Mouse (Mus musculus): ENCODE measurements around the gene Gck.
"Not testable (repeated sequence)": the region's sequence is repeated elsewhere in the genome, so short reads cannot be mapped to it uniquely, and the experiment has no call there.

The Gck gene

DNA sequence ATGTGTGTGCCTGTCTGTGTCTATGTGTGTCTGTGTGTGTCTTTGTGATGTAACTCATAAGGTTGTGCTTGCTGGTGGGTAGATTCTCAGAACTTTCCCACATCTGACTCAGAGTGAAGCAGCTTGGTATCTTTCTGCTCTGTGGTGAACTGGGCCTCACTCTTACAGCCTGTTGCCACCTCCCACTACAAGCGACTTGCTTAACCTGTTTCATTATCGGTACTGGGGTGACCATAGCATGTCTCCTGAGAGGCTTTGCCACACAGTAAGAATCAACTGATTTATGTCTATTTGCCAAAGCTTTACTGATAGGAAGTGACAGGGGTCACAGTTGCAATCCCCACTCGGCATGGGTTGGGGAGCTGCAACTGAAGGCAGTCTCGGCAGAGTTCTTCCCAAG is 41.2 kb downstream of the Gck start:
- no peak for DNase-seq (ENCODE audit: low spot score in 2 of 2)

DNA sequence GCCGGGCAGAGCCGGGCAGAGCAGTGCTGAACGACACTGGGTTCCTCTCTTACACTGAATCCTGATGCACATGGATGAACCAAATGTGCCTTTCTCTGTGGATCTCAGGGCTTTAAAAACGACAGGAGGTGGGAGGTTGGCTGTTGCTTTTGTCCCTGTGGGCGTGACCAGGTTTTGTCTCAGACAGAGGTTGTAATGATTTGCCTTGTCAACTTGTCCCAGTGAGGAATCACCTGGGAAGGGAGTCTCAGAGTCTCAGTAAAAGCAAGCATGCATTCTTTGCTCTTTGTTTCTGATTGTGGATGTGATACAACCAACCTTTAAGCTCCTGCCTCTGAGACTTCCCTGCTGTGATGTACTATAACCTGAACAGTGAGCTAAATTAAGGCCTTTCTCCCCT is 42.8 kb downstream of the Gck start:
- DNase-seq (ENCODE audit: low spot score in 2 of 2) = no peak

DNA sequence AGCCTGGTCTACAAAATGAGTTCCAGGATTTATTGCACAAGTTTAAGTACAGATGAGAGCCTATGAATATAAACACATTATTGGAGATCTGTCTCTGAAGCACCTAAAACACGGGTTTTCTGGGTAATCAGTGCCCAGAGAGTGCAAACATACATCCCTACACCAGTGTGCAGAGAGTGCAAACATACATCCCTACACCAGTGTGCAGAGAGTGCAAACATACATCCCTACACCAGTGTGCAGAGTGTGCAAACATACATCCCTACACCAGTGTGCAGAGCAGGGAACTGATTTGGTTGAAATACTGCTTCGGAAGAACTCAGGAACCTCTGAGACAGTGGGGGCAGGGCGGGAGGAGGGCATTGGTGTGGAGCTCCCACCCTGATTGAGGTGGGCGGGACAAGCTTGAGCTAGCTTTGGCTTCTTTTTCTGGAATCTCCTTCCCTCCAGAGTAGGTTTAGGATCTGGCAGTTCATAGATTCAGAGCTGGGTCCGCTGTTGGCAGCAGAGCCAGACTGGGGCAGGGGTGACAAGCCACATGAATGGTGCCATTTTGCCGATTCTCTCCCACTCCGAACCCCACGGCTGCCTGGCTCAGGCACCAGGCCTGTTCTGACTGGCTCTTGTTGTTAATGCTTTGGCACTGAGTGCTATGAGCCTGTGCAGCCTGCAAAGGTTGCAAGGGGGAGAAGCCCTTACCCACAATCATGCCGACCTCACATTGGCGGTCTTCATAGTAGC is 43.9 kb downstream of the Gck start:
- DNase-seq (ENCODE audit: low spot score in 2 of 2) = no peak

DNA sequence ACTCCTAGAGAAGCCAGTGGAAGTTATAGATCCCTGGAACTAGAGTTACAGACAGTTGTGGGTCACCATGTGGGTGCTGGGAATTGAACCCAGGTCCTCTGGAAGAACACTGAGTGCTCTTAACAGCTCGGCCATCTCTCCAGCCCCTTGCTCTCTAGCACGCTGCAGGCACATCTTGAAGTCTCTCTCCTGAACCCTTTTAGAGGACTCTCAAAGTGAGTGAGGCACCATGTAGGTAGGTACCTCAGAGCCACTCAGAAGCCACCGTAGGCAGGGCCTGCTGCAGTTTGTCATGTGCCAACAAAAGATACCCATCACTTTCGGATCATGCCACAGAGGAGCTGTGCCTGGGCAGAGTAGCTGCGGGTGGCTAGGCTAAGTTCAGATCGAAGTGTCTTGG is 45.0 kb downstream of the Gck start:
- DNase-seq (ENCODE audit: low spot score in 2 of 2) = no peak

DNA sequence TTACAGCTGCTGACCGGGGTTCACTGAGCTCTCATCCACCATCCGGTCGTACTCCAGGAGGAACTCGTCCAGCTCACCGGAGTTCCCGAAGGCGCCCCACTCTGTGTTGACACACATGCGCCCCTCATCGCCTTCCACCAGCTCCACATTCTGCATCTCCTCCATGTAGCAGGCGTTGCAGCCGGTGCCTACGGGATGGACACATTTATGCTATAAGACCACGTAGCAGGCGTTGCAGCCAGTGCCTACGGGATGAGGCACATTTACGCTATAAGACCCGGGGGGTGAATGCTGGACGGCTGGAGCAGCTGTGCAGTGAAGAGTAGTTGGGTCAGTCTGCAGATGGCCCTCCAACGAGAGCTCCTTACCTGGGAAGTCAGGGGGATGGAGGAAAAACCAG is 45.5 kb downstream of the Gck start:
- no peak for DNase-seq (ENCODE audit: low spot score in 2 of 2)

DNA sequence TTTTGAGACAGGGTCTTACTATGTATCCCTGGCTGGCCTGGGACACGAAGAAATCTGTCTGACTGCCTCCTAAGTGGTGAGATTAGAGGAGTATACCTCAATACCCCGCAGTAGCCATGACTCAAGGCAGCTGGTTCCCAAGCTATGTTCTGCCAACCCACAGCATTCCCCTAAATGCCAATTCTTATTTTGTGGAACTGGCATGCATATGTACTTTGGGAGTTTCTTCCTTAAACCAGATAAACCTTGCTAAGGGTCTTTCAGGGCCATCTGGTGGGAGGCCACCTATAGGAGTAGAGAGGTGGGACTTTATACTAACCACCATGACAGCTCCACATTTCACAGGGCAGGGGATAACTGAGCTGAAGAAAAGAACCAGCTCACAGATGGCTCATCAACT is 46.0 kb downstream of the Gck start:
- DNase-seq (ENCODE audit: low spot score in 2 of 2) = no peak

DNA sequence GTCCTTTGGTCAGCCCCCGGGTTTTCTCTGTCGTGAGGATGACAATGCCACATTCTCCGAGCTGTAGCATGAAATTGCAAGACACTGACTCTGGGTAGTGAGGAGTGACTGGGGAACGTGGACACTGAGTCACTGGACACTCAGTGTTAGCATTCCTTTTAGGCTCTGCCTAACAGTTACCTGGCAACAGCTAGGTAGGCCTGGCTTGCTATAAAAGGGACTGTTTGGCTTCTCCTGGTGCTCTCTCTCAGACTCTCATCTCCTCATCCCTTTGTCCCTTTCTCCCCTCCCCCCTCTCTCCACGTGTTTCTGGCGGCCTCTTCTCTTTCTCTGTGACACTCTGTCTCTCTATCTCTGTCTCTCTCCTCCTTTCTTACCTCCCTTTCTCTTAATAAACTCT is 47.5 kb downstream of the Gck start:
- DNase-seq (ENCODE audit: low spot score in 2 of 2) = no peak

DNA sequence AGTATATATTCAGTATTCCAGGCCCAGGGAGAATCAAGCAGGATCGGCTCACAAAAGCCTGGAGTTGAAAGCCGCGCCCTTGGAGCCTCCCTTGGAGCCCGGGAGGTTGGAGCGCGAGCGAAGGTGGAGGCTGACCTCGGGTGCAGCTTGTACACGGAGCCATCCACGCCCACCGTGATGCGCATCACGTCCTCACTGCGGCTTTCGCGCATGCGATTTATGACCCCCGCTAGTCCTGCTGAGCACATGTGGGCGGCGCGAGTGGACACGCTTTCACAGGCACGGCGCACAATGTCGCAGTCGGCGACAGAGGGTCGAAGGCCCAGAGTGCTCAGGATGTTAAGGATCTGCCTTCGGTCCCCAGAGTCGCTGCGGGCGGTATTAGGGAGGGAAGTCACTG is 47.9 kb downstream of the Gck start:
- DNase-seq (ENCODE audit: low spot score in 2 of 2) = no peak

DNA sequence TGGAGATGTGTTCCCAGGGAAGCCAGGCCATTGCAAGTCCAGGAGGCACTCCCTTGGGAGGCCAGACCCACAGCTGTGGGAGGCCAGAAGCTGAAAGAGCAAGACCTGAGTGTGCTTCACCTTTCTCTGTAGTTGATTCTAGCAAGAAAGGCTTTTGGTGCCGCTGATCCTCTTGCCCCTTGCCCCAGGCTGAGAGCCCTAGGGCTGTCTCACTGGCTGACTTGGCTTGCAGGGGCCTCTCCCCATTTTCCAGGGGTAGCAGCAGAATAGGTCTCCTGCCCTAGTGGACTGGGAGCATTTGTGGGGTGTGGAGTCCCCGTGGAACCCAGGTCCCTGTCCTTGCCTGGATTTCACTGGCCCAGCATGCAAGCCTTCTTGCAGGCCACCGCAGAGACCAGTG is 48.6 kb downstream of the Gck start:
- DNase-seq (ENCODE audit: low spot score in 2 of 2) = no peak

DNA sequence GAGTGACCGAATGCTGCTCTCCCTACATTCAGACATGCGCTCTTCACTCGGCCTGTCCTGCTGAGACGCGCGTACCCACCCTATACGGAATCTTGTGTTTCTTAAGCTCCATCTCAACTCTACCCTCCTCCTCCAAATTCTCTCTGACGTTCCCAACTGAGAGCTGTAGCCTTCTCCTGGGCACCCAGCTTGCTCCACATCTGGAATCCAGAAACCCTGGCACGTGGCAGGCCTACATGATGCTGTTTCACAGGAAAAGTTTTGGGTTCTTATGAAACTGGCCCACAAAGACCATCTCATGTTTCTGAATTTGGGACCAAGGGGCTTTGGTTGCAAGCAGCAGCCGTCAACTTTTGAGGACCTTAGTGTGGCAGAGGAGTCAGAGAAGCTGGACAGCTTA is 50.6 kb downstream of the Gck start:
- DNase-seq (ENCODE audit: low spot score in 2 of 2) = no peak

DNA sequence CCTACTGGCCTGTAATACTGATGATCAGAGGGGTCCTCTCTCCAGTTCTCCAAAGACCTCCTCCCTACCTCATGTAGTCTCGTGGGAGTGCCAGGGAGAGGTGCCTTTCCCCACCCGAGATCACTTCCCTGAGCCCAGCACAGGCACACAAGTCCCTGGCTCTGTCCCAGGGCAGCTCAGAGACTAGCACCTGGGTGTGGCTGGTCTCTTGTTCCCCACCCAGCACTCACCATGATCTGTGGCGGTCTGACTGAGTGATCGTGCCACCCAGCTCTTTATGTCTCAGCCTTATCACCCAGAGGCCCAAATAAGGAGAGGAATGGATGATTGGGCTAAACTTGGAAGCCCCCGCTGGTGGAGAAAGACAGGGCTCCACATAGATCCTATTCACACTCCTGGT is 51.4 kb downstream of the Gck start, which contains the start of gene Myl7:
Gene Myl7, minus strand, starts transcription at position 252 of the 400 bp plus-strand sequence.
- DNase-seq (ENCODE audit: low spot score in 2 of 2) = no peak

DNA sequence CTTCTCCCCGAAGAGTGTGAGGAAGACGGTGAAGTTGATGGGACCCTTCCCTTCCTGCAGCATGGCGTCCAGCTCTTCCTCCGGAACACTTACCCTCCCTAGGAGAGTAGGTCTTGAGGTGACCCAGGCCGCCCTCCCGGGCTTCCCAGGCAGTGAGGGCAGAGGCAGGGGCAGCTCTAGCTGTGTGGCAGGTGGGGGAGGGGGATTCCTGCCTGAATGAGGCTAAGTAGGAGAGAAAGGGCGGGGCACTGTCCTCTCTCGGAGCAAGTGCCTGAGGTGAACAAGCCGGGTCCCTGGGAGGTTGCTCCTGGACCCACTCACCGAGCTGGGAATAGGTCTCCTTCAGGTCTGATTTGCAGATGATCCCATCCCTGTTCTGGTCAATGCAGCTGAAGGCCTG is 52.0 kb downstream of the Gck start:
- no peak for DNase-seq (ENCODE audit: low spot score in 2 of 2)

DNA sequence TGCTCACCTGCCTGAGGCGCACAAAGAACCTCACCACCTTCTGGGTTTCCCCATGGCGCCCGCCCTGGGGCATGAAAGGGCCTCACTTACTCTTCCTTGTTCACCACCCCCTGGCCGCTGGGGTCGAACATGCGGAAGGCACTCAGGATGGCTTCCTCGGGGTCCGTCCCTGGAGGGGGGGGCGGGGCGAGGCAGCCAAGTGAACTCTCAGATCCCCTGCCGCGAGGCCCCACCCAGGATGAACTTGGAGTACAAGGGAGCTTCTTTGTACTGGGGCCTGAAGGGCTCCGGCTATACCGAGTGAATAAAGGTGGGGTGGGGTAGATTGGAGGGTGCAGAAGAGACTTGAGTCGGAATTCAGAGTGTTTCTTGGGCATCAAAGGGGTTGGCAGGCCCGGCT is 52.7 kb downstream of the Gck start:
- DNase-seq (ENCODE audit: low spot score in 2 of 2) = no peak

DNA sequence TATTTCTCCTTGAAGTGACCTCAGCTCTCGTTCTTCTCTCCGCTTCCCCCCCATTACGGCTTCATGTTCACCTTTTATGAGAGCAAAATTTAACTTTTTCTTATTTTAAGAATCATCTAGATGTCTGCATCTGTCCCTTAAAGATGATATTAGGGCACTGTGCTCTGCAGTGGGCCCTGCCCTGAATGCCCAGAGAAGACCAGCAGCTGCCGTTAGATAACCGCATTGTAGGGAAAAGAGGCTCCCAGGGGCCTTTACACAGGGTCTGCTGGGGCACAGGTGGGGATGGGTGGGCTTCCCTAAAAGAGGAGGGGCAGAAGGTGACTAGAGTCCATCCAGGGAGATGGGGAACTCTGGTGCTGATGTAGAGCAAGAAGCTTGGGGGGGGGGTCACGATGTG is 56.1 kb downstream of the Gck start:
- DNase-seq (ENCODE audit: low spot score in 2 of 2) = no peak

DNA sequence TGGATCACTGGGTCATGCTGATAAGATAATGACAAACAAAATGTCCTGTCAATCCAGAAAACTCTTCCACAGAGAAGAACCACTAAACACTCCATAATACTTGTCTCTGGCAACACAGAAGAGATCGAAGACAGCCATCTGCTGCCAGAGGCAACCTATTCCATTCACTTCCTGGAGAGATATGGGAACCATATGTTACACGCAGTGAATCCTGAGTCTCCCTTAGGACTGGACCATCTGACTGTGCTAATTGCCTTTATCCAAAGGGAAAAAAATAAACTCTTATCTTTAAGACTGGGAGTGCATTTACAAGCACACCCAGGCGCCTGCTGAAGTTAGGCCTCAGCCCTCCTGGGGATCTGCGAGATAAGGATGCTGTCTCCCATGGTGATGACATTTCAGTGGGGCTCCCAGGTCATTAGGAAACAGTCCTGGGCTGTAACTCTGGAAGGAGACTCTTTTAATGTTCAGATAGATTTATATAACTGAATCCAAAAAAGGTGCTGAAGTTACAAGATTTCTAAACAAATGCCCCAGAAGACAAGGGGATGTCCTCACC is 57.0 kb downstream of the Gck start:
- no peak for DNase-seq (ENCODE audit: low spot score in 2 of 2)

DNA sequence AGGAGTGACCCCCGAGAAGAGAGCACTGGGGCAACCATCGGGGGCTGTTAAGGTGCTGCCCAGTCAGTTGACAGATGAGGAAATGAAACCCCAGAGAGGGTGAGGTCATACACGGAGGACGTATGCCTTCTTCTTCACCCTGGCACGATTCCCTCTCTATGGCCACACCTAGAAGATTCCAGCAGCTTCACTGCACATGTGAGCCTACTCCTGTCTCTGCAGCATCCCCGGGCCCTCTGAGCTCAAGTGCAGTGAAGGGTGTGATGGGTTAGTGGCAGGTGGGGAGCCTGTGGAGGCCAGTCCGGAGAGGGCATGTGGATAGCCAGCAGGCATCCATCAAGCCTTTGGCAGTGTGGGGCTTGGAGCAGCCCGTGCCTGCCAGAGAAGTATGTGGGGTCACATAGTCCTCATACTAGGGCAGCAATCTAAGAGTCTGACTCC is 57.7 kb downstream of the Gck start:
- no peak for DNase-seq (ENCODE audit: low spot score in 2 of 2)

DNA sequence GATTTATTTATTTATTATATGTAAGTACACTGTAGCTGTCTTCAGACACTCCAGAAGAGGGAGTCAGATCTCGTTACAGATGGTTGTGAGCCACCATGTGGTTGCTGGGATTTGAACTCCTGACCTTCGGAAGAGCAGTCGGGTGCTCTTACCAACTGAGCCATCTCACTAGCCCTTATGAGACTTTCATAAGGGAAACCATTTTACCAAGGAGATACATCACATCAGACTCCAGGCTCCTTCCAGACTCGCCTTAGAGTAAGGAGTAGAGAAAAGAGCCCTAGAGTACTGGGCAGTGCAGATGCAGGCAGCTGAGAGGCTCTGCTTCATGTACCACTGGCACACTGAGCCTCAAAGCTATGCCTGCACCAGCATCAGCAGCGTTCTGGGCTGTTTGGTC is 61.3 kb downstream of the Gck start:
- not testable (repeated sequence) for DNase-seq (ENCODE audit: low spot score in 2 of 2)

DNA sequence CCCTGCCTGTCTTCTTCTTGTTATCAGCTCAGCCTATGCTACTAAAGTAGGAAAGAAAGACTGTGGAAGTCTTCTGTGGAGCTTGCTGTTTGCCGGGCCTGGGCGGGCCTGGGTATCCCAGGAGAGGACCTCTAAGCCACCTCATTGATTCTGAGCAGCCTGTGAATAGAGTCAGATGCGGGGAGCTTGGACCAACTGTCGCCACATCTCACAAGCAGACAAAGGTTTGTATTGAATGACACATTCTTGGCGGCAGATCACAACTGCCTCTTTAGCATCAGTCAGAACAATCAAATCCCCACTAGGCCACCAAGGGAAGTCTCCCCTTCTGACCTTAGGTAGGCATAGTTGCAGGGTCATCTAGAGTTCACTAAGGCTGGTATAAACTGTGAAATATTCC is 62.6 kb downstream of the Gck start:
- DNase-seq (ENCODE audit: low spot score in 2 of 2) = no peak

DNA sequence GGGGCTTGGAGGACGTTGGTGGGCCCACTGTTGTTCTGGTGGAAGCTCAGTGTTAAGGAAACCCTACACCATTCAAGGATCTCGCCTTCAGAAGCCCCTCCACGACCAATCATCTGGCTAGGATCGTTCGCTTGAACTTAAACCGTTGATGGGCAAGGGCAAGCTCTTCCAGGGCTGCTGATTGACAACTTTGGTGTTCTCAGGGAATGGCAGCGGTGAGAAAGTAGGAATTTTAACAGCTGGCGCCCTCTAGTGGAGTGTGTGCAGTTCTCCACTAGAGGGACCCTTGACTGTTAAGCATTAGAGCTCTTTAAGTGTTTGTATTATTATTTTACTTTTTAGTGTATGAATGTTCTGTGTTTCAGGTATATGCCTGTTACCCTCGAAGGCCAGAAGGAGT is 63.7 kb downstream of the Gck start:
- peak in 1 of 2 experiments; percentile 25 for DNase-seq (ENCODE audit: low spot score in 2 of 2)

DNA sequence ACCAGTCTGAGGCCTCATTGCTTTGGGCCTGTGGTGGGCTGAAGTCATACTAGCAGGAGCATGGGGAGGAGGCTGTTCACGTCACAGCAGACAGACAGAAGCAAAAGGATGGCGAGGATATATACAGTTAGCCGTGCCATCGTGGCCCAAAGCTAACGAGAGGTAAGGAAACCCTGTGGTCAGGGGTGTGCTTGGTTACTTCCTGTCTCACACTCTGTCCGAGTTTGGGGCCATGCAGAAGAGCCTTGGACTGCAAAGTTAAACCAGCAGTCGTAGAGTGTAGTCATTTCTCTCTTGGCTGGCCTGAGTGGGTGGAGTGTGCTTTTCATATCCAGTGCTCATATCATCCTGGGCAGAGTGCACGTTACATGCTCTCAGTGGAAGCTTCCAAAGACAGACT is 67.4 kb downstream of the Gck start:
- DNase-seq (ENCODE audit: low spot score in 2 of 2) = no peak

DNA sequence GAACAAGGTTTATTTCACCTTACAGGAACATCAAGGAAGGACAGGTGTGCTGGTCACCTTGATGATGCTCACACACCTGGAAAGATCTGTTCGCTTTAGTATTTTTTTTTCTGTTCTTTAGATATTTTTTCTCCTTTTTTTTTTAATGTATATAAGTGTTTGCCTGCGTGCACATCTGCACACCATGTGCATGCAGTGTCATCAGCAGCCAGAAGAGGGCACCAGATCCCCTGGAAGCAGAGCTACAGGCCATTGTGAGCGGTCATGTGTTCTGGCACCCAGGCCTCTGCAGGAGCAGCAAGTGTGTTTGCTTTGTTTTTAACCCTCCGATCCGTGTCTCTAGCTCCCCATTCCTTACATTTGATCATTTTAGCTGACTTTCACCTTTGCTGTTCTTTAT is 70.0 kb downstream of the Gck start:
- DNase-seq (ENCODE audit: low spot score in 2 of 2) = peak; percentile 37 to 67

DNA sequence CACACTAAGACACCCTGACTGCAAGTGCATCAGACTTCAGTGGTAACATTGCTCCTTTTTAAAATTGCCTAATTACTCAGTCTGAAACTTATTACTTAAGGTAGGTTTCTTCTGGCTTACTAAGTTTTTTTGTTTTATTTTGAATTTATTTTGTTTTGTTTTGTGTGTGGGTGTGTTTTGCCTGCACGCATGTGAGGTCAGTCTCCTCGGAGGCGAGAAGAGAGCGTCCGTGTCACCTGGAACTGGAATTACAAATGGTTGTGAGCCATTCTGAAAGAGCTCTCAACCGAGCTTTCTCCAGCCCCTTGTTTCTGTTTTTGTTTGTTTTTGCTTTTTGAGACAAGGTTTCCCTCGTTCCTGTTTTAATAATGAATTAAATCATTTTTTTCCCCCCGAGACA is 71.2 kb downstream of the Gck start:
- DNase-seq (ENCODE audit: low spot score in 2 of 2) = no peak

DNA sequence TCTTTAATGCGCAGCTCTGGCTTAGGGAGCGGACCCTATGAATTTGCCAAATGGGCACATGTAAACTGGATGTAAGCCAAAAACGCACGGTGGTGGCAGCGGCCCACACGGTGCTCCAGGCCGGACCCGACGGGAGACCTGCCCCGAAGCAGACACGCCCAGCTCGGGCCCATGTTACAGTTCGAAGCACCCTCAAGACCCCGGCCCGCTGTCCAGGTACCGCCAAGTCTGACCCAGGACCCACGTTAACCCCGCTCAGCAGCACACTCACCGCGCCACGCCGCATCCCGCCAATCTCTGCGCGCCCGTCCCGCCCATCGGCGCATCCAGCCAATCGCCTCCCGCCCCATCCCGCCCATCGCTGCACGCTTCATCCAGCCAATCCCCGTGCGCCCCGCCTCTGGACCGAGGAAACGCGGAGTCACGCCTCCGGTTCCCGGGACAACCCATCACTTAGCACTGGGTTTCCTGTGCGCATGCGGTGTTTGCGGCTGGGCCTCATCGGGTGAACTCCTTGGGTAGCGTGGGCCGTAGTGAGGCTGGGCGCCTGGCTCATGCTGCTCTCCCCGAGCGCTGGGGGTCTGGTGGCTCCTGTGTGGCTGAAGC is 71.9 kb downstream of the Gck start, which contains the start of gene Pold2:
Gene Pold2, minus strand, starts transcription at position 372 of the 606 bp plus-strand sequence.
- peak; percentile 94 to 95 for DNase-seq (ENCODE audit: low spot score in 2 of 2)
